Mouse (Mus musculus) MEL-GATA-1-ER (cell line): Measurements from ENCODE around the gene Galnt10.

Source experiments
- DNase-seq: peaks from one replicate; pipeline ENCODE4 v3.0.0-alpha.2; 2012; ENCODE audit warnings: low read depth; ENCODE audit errors: extremely low read depth

Gene Galnt10

DNA sequence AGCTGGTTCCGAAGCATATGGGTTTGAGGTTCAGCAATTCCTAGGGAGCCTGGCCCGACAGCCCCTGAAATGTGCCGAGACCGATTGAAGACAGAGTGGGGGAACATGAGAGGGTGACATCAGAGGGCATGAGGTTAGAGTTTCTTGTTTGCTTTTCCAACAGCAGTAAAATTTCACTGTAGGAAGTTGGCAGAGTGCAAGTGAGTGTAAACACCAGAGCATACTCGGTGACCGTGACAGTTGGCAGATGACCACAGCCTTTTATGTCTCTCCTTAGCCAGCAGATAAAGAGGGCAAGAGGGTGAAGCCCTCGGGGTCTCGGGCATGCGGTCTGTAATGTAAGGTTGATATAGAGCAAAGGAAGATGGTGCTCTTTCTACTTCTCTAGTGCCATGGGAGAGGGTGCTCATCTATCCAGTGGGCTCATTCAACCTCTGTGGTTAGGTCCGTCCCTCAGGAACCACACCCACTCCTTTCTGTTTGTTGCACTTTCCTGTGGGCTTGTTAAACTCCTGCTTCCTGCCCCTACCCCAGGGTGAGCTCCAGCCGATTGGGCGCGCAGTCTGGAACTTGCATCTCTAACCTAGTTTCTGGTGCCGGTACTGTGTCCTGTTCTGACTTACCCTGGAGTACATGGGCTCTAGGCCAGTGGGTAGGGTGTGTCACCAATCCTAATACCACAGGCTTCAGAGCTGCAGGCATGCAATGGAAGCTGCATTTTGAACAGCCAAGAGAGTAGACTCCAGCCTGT, 43.1 kb downstream of the Galnt10 start:
- DNase-seq, result no peak

DNA sequence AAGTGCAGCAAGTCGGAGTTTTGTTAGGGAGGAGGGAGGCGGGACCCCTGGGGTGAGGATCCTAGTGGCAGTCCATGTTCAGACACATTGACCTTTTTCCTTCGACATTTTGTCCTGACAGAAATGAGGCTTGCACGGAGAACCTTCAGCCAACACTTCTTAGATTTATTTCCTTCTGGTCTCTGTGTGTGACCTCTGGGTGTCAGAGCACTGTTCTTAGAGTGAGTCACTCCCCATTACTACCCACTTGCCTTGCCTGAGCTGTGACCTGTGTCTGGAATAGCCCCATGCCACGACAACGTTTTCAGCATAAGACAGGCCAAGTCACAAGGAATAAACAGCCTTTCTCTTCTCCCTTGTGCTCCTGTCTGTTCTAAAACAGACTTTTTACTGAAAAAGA, 44.6 kb downstream of the Galnt10 start:
- DNase-seq, result no peak

DNA sequence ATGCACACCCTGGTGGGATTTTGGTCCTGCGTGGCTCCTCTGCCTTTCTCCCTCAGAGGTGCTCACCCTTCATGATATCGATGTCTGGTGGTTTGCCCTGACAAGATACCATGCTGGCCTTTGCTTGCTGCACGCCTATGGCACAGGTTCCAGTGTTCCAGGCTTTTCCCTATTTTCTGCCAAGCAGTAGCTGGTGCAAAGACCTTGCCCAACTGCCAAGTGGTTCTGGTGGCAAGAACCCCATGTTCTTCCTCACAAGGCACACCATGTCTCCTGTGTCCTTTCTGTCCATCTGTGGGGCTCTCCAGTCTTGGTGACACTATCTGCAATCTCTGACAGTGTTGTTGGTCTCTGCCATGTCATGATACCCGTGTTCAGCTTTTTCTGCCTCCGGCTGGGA, 45.6 kb downstream of the Galnt10 start:
- DNase-seq, result no peak

DNA sequence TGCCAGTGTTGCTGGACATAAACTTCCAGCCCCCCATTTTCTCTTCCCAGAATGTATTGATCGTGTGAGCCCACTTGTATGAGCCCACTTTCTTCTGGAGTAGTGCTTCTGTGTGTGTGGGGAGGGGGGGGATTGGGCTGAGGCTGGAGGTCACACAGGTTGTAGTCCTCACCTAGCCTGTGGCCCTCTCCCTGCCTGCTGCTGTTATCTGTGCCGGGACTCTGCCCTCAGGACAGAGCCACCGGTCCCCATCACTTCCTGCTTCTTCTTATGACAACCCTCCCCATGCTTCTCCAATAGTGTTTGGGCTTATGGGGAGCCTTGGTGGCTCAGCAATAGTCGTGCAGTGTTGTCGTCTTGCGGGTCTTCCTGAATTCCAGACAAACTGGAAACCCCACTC, 46.7 kb downstream of the Galnt10 start:
- DNase-seq, result no peak

DNA sequence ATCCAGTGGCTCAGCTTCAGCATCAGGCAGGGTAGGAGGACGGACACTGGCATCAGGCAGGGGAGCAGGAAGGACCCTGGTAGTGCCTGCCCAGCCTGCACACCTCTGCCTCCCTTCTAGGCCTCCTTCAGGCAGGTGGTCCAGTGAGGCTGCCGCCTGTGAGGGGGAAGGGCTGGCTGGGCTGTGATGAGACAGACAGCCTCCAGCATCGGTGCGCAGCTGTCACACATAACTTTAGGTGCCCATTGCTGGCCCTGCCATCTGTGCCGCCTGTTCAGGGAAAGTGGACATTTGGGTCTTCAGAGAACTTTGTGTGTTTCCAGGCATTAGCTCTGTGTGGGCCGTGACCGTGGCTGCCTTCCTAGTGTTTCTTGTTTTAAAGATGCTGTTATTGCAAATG, 47.5 kb downstream of the Galnt10 start:
- no peak for DNase-seq

DNA sequence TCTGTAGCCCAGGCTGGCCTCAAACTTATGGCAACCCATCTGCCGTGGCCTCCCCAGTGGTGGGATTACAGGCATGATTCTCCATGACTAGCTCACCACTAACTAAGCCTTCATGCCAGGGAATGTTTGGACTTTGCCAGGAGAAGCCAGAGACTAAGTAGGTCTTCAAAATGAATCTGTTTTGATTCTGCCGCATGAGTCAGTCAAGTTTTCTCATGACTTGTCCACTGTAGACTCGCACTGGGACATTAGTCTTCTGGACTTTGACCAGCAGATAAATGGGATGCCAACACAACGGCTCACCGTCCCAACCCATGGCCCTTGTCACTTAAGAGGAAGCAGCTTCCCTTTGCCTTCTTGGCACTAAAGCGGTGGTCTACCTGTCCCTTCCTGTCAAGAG, 49.2 kb downstream of the Galnt10 start:
- DNase-seq, result no peak

DNA sequence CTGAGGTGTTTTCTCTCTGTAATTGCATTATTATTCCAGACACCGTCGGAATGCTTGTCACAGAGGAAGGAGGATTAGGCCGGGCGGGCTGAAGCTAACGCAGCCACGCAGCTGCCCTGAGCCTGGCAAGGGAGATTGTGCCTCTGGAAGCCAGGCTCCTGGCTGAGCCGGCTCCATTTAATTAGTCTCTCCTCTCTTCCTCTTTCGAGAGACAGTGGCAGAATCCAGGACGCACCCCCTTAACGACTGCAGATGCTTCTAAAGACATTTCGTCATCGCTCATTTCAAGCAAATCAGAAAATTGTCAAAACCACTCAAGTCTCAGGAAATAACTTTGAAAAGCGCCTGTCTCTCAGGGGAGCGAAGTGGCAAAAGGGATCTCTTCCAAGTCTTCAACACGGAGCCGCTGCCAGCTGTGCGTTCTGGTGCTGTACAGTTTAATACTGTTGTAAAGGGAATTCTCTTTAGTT, 51.0 kb downstream of the Galnt10 start:
- DNase-seq, result no peak

DNA sequence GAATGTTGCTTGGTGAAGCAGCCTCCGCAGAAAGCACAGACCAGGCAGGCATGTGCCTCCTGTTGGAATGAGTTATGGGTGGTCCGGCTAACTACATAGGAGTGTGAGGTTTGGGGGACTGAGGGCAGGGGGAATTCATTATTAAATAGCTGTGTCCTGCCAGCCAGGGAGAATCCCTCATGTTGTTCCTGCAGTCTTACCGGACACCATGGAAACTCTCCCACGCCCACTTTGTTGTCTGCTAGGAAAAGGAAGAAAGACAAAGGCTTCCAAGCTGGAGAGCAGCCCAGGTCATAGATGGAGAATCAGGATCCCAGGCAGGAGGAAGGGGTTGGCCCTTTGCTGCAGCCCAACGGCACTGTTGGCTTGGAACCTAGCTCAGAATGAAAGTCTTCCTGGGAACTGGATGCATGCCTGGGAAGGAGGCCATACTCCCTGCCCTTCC, 51.6 kb downstream of the Galnt10 start:
- no peak for DNase-seq

DNA sequence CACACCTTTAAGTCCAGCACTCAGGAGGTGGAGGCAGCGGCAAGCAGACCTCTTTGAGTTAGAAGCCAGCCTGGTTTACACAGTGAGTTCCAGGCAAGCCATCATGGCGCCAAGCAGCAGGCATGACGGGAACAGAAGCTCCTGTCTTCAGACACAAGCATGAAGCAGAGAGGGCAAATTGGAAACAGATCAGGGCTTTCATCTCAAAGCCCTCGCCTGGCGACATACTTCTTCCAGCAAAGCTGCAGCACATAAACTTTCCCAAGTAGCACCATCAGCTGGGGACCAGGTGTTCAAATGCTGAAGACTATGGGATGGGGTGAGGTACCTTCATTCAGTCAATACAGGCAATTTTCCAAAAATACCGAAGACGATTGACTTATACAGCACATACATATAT, 54.9 kb downstream of the Galnt10 start:
- no peak for DNase-seq

DNA sequence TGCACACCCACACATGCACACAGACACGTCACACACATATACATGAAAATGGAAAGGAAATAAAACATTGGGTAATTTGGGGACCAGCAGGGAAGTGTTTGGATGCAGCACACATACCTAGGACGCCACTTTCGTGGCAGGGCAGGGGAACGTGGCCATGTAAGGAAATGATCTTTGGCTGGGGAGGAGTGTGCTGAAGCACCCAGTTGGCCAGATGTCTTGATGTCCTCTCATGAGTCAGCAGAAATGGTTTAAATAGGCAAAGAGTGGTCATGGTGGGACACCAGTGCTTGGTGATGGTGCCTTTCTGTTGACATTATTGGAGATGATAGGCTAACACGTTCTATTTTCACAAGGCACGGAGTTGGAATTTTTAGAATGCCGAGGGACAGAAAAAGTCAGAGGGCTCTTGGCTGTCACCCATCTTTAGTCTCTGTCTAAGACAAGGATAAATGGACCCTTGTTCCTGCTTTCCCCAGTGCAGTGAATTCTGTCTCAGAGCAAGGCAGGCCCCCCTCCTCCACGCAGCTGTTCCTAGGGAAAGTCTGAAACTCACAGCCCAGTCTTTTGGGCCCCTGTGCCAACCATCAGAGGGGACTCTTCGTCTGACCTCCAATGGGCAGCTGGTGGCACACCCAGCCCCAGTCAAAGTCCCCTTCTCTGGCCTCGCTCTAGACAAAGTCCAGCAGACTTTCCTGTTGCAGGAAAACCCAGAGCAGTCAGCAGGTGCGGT, 56.1 kb downstream of the Galnt10 start:
- no peak for DNase-seq

DNA sequence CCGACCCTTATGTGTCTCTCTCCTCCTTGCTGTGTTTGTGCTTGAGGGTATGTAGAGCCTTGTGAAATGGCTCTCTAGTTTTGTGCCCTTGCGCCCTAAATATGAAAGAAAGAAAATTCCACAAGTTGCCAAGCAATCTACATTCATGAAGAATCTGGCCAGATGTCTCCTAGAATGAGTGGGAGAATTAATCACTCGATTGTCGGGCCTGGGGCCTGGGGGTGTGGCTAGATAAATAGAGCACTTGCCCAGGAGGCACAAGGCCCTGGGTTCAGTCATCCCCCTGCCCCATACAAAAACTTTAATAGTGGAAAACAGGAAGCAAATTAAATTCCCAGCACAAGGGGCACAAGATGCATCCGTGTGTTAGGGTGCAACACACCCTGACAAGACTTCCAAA, 56.7 kb downstream of the Galnt10 start:
- no peak for DNase-seq

DNA sequence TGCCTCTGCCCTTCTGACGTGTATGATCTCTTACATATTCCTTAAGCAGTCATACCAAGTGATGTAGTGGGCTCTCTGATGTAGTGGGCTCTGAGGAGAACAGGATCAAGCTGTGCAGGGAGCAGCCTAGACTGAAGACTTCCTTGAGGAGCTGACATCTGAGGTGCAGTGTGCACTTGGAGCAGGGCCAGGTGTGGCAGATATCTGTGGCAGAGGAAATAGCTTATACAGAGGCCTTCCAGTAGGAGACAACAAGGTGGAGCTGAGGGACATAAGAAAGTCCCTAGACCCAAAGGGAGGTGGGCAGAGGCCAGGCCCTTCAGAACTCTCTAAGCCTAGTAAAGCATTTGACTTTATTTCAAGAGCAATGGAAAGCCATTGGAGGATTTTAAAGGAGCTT, 61.4 kb downstream of the Galnt10 start:
- DNase-seq, result no peak

DNA sequence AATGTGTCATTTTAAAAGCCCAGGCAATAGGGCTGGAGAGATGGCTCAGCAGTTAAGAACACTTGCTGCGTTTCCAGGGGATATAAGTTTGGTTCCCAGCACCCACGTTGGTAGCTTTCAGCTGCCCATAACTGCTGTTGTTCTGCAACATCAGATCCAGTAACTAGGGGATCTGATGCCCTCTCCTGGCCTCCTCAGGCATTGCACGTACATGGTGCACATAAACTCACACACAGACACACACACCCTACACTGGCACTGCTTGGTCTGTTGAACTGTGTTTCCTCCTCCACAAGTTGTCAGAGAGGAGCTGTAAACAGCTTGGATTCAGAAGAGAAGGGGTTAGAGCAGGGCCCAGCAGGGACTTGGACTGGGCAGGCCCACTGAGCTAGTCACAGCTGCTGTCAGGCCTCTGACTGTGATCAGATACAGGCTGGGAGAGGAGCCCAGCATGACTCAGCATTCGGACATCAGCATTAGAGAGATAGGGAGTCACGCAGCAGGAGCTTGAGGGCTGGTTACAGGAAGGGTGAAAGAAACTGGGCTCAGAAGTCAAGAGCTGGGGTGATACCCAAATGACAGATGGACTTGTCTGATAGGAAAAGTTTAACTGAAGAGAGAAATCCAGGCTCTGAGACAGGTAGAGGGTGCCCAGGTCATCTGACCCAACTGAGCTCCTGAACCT, 62.0 kb downstream of the Galnt10 start:
- DNase-seq, result peak; percentile 71

DNA sequence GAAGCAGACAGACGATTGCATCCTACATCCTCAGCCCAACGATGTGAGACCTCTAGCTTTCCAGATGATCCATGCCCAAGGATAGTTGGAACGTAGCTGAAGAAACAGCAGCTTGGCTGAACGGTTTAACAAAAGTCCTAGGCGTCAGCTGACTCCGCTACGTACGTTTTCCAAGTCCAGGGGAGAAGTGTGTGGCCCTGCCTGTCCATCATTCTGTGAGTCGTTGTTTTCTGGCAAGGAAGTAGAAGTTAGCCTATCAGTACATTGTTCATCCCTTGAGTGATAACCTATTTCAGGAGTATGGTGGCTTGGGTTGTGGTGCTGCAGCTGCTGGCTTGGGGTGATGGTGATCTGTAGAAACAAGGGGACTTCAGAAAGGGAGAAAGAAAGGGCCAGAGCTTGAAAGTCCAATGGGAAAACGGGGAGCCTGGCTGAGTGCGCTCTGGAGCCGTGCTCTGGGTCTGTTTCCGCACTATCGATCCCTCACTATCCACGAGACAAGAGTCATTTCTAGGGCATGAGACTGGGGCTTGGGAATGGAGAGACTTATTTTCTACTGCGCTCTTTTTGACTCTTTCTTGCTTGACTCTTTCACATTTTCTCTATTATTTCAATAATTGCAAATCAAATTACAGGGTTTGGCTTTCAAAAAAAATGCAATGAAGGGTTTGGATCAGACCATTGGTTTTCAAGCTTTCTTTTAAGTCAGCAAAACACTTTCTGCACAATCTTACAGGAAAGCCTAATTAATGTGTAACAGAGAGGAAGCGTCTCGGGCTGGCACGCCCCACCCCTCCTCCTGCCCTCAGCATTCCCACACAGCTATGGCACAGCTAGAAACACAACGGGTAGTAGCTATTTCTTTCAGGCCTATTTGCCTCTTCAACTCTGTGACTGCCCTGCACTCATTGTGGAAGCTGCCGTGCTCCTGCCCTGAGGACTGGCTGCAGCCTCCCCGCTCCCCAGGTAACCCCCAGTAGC, 63.2 kb downstream of the Galnt10 start:
- DNase-seq, result no peak

DNA sequence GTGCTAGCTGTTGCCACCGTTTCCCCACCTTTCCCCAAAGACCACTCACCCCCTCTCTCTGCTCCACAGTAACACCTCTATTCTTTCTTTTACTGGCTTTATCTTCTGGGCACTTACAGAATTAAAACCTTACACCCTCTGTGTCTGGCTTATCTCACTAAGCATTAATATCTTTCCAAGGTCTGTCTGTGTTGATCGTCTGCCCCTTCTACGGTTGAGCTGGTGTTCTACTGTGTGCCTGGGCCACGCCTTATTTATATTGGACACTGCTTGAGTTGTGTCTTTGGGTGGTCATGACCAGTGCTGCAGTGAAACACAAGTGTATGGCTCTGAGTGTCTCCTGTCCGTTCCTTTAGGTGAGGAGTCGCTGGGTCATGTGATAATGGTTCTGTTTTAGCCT, 68.7 kb downstream of the Galnt10 start:
- no peak for DNase-seq

DNA sequence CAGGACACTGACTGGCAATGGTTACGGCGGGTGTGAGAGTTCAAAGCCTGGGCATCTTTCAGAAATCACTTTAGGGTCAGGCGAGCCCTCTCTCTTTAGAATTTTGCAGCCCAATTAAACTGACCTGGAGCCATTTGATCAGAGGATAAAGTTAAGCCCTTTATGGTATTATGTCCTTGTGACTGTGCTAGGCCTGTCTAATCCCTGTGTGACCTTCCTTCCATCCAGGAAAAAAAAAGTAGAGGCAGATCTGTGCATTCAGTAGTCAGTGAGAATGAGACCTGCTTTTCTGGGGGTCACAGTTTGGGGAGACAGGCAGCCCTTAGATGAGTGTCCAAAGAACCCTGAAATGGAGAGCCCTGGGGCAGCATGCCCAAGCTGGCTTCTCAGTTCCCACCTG, 71.5 kb downstream of the Galnt10 start:
- no peak for DNase-seq

DNA sequence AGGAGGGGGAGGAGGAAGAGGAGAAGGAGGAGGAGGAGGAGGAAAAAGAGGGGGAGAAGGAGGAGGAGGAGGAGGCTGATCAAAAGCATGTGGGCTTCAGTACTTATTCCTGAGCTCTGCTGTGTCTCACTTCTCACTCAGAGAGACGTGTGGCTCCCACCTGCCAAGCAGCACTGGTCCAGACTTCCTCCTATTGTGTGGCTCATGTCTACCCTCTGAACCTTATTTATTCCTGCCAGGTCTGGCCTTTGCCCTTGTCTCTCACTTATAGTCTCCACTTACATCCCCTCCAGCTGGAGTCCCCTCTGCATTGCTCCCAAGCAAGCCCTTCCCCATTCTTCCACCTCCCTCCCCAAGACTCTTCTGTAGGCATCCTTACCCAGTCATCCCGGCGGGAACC, 72.2 kb downstream of the Galnt10 start:
- DNase-seq, result no peak

DNA sequence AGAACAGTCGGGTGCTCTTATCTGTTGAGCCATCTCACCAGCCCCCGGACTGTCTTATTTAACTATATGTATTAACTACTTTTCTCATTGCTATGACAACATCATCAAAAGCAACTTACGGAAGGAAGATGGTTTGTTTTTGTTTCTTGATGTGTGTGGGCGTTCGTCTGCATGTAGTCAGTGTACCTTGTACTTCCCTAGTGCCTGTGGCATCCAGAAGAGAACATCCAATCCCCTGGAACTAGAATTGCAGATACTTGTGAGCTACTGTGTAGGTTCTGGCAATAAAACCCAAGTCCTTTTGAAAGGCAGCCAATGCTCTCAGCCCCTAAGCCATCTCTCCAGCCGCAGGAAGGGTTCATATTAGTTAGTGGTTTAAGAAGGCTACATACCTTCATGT, 72.8 kb downstream of the Galnt10 start:
- DNase-seq, result no peak

DNA sequence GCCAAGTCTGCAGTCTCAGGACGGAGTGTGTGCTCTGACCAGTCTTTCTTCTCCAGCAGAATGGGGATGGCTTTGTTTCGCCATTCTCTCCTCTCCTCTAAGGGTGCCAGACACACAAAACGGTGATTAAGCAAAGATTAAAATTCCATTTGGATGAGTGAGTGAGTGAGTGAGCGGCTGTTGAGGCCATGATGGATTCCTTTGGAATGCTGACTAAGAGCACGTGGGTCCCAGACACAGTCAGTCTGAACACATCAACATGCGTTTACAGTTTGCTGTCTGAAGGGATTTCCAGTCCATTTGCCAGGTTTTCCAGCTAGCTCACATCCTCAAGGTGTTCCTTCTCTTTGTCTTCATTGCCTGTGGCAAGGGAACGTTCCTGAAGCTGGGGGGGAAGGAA, 74.4 kb downstream of the Galnt10 start:
- no peak for DNase-seq

DNA sequence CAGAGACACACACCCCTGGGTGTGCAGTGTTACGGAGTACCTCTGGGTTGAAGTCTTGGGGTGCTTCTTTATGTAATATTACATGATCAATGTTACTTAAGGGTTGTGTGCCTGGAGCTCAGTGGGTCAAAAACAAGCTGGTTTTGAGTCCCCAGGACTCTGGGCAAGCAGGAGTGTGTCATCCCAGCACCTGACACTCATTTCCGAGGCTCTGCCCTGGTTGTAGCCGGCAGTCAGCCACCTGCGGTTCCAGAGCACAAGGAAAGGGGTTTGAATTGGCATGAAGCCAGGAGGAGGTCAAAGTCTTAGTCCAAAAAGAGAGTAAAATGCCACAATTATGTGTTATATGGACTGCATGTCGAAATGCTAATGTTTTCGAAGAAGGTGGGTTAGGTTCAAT, 74.8 kb downstream of the Galnt10 start:
- no peak for DNase-seq

DNA sequence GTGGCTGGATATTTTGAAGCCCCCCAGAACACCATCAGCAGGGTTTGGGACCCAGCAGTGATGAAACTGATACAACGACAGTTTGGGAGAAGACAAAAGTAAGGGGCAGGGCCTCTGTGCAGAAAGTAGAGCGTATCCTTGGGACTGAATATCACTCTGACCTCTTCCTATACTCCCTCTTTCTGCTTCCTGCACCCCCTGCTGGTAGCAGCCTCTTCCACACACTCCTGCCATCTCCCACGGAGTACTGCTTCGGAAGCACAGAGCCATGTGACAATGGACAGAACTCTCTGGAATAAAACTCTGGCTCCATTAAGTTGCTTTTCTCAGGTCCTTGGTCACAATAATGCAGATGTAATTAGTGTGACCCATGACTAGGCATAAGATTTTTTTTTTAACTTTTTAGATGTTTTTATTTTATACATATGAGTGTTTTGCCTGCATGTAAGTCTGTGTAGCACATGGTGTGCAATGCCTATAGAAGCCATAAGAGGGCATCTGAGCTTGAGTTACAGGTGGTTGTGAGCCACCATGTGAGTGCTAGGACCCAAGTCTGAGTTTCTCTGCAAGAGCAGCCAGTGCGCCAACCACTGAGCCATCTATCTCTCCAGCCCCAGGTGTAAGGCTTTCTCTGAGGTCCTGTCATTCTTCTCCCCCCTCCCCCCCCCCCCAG, 79.7 kb downstream of the Galnt10 start:
- no peak for DNase-seq
